Mouse (Mus musculus): ENCODE data around the gene Gm8297. TPM values are rescaled to one million over a fixed set of nuclear protein-coding genes. Genes with fewer than 3 reads are reported as not detected.
"Not testable (repeated sequence)": the region's sequence is repeated elsewhere in the genome, so short reads cannot be mapped to it uniquely, and the experiment has no call there.

Gm8297 gene
- total RNA-seq (2021): not detected

DNA sequence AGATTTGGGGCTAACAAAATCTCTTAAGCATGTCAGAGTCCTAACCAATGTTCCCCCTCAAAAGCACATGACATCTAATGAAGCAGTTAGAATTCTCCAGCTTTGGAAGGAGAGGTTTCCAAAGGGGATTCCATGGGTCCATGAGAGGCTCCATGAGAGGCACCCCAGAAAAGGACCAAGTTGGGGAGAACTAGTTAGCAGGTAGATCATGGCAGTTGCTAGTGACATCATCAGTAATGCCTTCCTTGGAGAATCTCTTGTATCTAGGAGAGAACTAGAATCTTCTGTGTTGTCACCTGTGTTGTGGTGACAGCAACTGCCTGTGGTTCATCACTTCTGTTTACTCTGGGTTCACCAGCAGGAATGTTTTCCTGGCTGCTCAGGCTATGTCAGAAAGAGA is at the start of gene Gm8297:
TSS of gene Gm8297 (plus strand) at position 301 of the 400 bp plus-strand sequence.
- intact Hi-C loops (cut with DNase I); DNase-seq: not testable (repeated sequence)

- DNase-seq; intact Hi-C loops (cut with DNase I): not testable (repeated sequence)
Measured at GRCm38 (mm10) chr14:5015591-5015990, 31.9 kb downstream of the Gm8297 start, which contains the start of gene Gm3298. Gene Gm3298 (plus strand): TSS chr14:5015891.

Other genes with a start within 250 kb of the Gm8297 start
- not detected for gene Gm9602, start 207.6 kb upstream of the Gm8297 start, total RNA-seq (2021)
- gene Gm3269, start 145.8 kb upstream of the Gm8297 start, total RNA-seq (2021): not detected
- 1 to 10 TPM in 1 of 2 experiments, not detected in 1; 3.3 TPM for gene Gm3264, start 128.4 kb upstream of the Gm8297 start, total RNA-seq (2021)
- not detected for gene Gm3278, start 91.5 kb upstream of the Gm8297 start, total RNA-seq (2021)
- not detected for gene Gm3298, start 32.0 kb downstream of the Gm8297 start, total RNA-seq (2021)
- under 1 TPM in 1 of 2 experiments, not detected in 1; 0.24 TPM for gene 4930555G01Rik, start 66.7 kb downstream of the Gm8297 start, total RNA-seq (2021)
- gene Gm8281, start 87.1 kb downstream of the Gm8297 start, total RNA-seq (2021): under 1 TPM; 0.46 to 0.47 TPM
- not detected for gene Gm8279, start 147.6 kb downstream of the Gm8297 start, total RNA-seq (2021)
- not detected for gene Gm3317, start 180.6 kb downstream of the Gm8297 start, total RNA-seq (2021)
- gene Gm8271, start 201.9 kb downstream of the Gm8297 start, total RNA-seq (2021): not detected